Mouse (Mus musculus) neural tube, embryonic 14.5 days (tissue): ENCODE measurements at regions not wholly inside any gene's neighbourhood (a gene's known extent, or its start where the extent isn't known, plus 50 kb on each side); places are given as distances from the start of the nearest gene placed in this dataset.

Source experiments
- ATAC-seq: fragments of 200-750 bp; cut with Nextera tagmentation; 2 replicates; pipeline ENCODE4 v1.8.0; 2017; ENCODE audit warnings: low read depth, mild to moderate bottlenecking, moderate TSS enrichment, moderate library complexity
- H3K27ac ChIP-seq: fragments of 300-500 bp; sonication (generic); 2 replicates; pipeline ENCODE4 v1.5.1; 2014; ENCODE audit warnings: low read depth, mild to moderate bottlenecking, control low read depth, low read length, moderate library complexity, mixed read lengths
- H3K27me3 ChIP-seq: fragments of 300-500 bp; sonication (generic); 2 replicates; pipeline ENCODE4 v1.6.1; 2014; ENCODE audit warnings: low read length; ENCODE audit not compliant: control insufficient read depth, insufficient read depth
- H3K36me3 ChIP-seq: fragments of 300-500 bp; sonication (generic); 2 replicates; pipeline ENCODE4 v1.6.1; 2014; ENCODE audit warnings: low read length, mixed read lengths; ENCODE audit not compliant: control insufficient read depth, insufficient read depth
- H3K4me1 ChIP-seq: fragments of 300-500 bp; sonication (generic); 2 replicates; pipeline ENCODE4 v1.6.1; 2014; ENCODE audit warnings: low read length; ENCODE audit not compliant: control insufficient read depth, insufficient read depth
- H3K4me2 ChIP-seq: fragments of 300-500 bp; sonication (generic); 2 replicates; pipeline ENCODE4 v1.6.1; 2014; ENCODE audit warnings: mild to moderate bottlenecking, low read depth, low read length, control low read depth
- H3K4me3 ChIP-seq: fragments of 300-500 bp; sonication (generic); 2 replicates; pipeline ENCODE4 v1.5.1; 2014; ENCODE audit warnings: low read depth, low read length, control low read depth, mixed read lengths
- H3K9ac ChIP-seq: fragments of 300-500 bp; sonication (generic); replicated peaks from 2 replicates; pipeline ENCODE4 v1.6.1; 2014; ENCODE audit warnings: low read depth, mild to moderate bottlenecking, control low read depth, low read length, mixed read lengths
- H3K9me3 ChIP-seq: fragments of 300-500 bp; sonication (generic); 2 replicates; pipeline ENCODE4 v1.6.1; 2016; ENCODE audit warnings: low read length; ENCODE audit not compliant: control insufficient read depth
- WGBS: fragments of 180-500 bp; shearing (Covaris S2); extraction: QIAGEN DNeasy Blood & Tissue Kit; methylation state at CpG from one replicate; pipeline ENCODE4 v1.1.7; 2014; 5-methylcytosine and 5-hydroxymethylcytosine counted together

DNA sequence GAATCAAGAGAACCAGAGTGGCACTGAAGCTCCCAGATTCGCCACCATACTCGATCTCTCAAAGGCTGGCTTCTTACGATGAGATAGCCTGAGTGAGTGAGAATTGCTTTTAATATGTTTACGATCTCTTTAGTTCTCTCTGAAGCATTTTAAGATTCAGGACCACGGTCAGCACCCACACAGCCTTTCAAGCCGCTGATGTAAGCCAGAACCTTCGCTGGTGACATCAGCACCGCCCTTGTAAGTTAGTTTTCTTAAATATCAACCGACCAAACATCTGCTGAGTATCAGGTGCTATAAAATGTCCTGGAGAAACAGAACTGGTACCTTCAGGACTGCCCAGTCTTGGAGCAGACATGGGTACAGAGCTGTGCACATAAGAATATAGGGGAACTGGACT lies 141.6 kb downstream of the Dmrta2 start:
- no peaks in the 10 kb centered on the region for H3K9me3 ChIP-seq
- no peak for ATAC-seq
- H3K36me3 ChIP-seq, result no peaks in the 10 kb centered on the region
- H3K4me3 ChIP-seq, result no peak overlapping the region
- peak overlapping the region; percentile 88 for H3K27ac ChIP-seq
- H3K4me1 ChIP-seq, result peaks cover 12% of the 10 kb centered on the region; the same call in 1 of the 2 replicates
- WGBS, result 30% methylated on average over 9 of the region's 9 CpGs
- H3K9ac ChIP-seq, result no peak overlapping the region
- H3K27me3 ChIP-seq, result no peaks in the 10 kb centered on the region
- H3K4me2 ChIP-seq, result no peak overlapping the region

DNA sequence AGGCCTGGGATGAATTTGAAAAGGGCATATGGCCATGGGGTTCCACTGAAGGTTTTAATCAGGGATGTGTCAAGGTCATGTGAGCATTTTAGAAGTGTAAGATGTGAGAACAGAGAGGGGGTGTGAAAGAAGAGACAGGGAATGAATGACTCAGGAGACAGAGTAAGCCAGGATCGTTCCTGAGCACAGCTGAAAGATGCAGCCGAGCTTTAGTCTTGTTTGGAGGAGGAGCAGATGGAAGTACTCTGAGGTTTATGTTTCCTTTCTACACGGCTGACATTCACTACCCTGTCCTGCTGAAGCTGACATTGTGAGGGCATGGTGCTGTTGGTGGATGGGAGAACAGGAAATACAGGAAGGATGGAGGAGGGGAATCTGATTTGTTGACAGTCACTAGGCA lies 142.0 kb downstream of the Dmrta2 start:
- H3K27ac ChIP-seq, result peak overlapping the region; percentile 88
- peaks cover 12% of the 10 kb centered on the region; the same call in 1 of the 2 replicates for H3K4me1 ChIP-seq
- H3K27me3 ChIP-seq, result no peaks in the 10 kb centered on the region
- ATAC-seq, result peak; percentile 28; the same call in 1 of the 2 replicates
- H3K36me3 ChIP-seq, result no peaks in the 10 kb centered on the region
- H3K9ac ChIP-seq, result no peak overlapping the region
- H3K4me3 ChIP-seq, result no peak overlapping the region
- H3K4me2 ChIP-seq, result no peak overlapping the region
- H3K9me3 ChIP-seq, result no peaks in the 10 kb centered on the region
- WGBS, result 19% methylated on average over 3 of the region's 3 CpGs

DNA sequence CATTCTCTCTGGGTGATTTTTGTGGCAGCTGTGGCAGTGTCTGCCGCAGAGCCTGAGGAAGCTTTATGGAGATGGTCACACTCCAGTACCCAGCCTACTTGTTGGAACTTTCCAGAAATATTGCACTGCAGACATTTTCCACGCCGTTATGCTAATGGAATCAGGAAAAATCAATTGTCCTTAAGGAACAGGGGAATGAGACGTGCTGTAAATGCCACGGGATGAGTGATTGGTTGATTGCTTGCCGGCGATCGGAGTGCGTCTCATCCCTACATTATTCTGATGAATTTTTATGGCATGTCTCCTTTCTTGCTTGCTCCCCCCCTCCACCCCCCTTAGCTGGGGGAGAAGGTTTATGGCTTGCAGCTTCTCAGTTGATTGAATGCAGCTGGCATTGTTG lies 142.9 kb downstream of the Dmrta2 start:
- 0 out of 2 replicates have a peak overlapping the region, but pooled peaks have one; percentile 11 for H3K4me2 ChIP-seq
- no peak overlapping the region; the same call in 1 of the 2 replicates for H3K9ac ChIP-seq
- no peak overlapping the region for H3K4me3 ChIP-seq
- no peaks in the 10 kb centered on the region for H3K9me3 ChIP-seq
- H3K4me1 ChIP-seq, result peaks cover 12% of the 10 kb centered on the region; the same call in 1 of the 2 replicates
- peak overlapping the region; percentile 88 for H3K27ac ChIP-seq
- 4% methylated on average over 9 of the region's 9 CpGs for WGBS
- ATAC-seq, result peak; percentile 89
- H3K27me3 ChIP-seq, result no peaks in the 10 kb centered on the region
- no peaks in the 10 kb centered on the region for H3K36me3 ChIP-seq

DNA sequence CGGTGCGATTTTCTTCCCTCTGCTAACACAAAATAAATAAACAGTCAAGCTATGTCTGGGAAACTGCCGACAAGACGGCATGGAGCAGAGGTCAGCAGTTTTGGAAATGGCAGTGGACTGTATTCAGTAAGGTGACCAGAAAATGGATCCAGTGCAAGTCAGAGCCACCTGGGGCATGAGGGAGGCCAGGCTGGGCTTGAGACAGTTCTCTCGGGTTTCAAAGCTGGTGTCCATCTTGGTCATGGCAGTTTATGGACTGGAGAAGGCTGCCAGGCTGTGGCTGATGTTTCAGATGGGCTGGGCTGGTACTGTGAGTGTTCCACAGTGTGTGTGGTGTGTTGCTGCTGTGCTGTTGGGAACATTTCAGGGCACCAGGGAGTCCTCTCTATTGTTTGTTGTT lies 143.6 kb downstream of the Dmrta2 start:
- H3K4me3 ChIP-seq, result no peak overlapping the region
- no peaks in the 10 kb centered on the region for H3K9me3 ChIP-seq
- no peaks in the 10 kb centered on the region for H3K36me3 ChIP-seq
- 0 out of 2 replicates have a peak, but pooled peaks have one; percentile 35 for ATAC-seq
- H3K9ac ChIP-seq, result no peak overlapping the region; the same call in 1 of the 2 replicates
- no peaks in the 10 kb centered on the region for H3K27me3 ChIP-seq
- no peak overlapping the region for H3K4me2 ChIP-seq
- peaks cover 12% of the 10 kb centered on the region; the same call in 1 of the 2 replicates for H3K4me1 ChIP-seq
- WGBS, result 13% methylated on average over 5 of the region's 5 CpGs
- H3K27ac ChIP-seq, result peak overlapping the region; percentile 88

DNA sequence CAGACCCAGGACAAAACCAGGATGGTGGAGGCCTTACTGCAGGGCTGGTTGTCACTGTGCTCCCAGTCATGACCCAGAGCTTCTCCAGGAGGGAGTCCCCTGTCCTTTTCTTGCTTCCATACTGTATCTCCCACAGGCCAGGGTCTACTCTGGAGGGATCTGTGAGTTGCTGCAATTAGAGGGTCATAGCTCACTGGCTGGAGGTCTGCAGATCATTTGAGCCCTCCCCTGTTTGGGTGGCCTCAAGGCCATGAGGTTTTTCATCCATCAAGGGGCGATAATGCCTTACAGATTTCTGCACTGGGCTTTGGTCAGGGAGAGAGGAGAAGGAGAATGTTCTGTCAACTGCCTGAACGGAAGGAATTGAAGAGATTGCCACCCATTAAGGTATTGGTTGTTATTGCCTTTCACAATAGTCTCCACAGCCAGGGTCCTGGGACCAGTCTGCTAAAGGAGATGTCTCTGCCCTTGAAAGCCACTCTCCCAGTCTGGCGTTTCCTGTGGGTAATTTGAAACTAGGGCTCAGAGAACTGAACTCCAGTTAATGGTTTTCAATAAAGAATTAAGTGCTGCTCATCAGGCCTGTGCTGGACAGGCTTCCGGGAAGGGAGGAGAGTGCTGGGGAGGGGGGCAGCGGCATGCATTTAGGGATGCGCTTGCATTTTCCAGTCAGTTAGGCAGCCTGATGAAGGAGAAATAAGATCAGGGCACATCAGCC lies 147.4 kb downstream of the Dmrta2 start:
- no peak overlapping the region for H3K4me3 ChIP-seq
- no peaks in the 10 kb centered on the region for H3K36me3 ChIP-seq
- H3K27ac ChIP-seq, result 0 out of 2 replicates have a peak overlapping the region, but pooled peaks have one; percentile 16
- no peaks in the 10 kb centered on the region for H3K27me3 ChIP-seq
- H3K9me3 ChIP-seq, result no peaks in the 10 kb centered on the region
- no peak overlapping the region for H3K9ac ChIP-seq
- H3K4me2 ChIP-seq, result no peak overlapping the region
- peaks cover 12% of the 10 kb centered on the region; the same call in 1 of the 2 replicates for H3K4me1 ChIP-seq
- no peak for ATAC-seq
- WGBS, result 14% methylated on average over 6 of the region's 6 CpGs

GRCm38 (mm10) chr4:110127941-110128520 lies 150.2 kb downstream of the Dmrta2 start:
- H3K4me3 ChIP-seq, result no peak overlapping the region
- no peaks in the 10 kb centered on the region for H3K27me3 ChIP-seq
- no peak overlapping the region for H3K9ac ChIP-seq
- no peak for ATAC-seq
- H3K36me3 ChIP-seq, result no peaks in the 10 kb centered on the region
- no peak overlapping the region for H3K27ac ChIP-seq
- H3K9me3 ChIP-seq, result no peaks in the 10 kb centered on the region
- no peak overlapping the region for H3K4me2 ChIP-seq
- WGBS, result 55% methylated on average over 3 of the region's 3 CpGs
- 0 out of 2 replicates have a peak, but pooled peaks cover 3% of the 10 kb centered on the region for H3K4me1 ChIP-seq

DNA sequence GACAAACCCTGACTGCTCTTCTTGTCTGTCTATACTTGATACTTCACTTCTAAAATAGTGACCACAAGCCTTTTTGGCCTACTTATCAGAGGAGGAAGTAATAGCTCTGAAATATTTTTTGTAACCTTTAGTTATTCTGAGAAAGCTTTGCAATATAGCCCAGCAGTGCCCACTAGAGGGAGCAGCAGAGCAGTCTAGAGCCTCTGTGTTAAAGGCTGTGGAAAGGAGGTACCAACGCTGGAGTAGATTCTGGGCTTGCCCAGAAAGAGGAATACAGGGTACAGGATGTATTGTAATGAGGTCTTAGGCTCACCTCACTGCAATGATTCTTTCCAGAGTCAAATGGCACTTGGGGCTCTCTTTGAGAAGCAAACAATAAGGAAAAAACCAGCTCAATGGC lies 151.1 kb downstream of the Dmrta2 start:
- H3K27me3 ChIP-seq, result no peaks in the 10 kb centered on the region
- no peak overlapping the region for H3K4me3 ChIP-seq
- peak; percentile 83 for ATAC-seq
- no peak overlapping the region for H3K9ac ChIP-seq
- H3K4me1 ChIP-seq, result 0 out of 2 replicates have a peak, but pooled peaks cover 3% of the 10 kb centered on the region
- no peak overlapping the region for H3K4me2 ChIP-seq
- peak overlapping the region; percentile 46; the same call in 1 of the 2 replicates for H3K27ac ChIP-seq
- H3K9me3 ChIP-seq, result no peaks in the 10 kb centered on the region
- 7% methylated on average over 1 of the region's 1 CpGs for WGBS
- no peaks in the 10 kb centered on the region for H3K36me3 ChIP-seq

GRCm38 (mm10) chr4:110129518-110129917 lies 151.7 kb downstream of the Dmrta2 start:
- Histone ChIP-seq H3K4me1 (0 out of 2 replicates have a peak, but pooled peaks cover 3% of the 10 kb centered on the region), H3K36me3 (no peaks in the 10 kb centered on the region), H3K9me3 (no peaks in the 10 kb centered on the region), H3K27ac (peak overlapping the region; percentile 46; the same call in 1 of the 2 replicates), H3K27me3 (no peaks in the 10 kb centered on the region), H3K4me2 (no peak overlapping the region), H3K9ac (no peak overlapping the region), H3K4me3 (no peak overlapping the region)
- 25% methylated on average over 3 of the region's 3 CpGs for WGBS
- ATAC-seq, result peak; percentile 77

DNA sequence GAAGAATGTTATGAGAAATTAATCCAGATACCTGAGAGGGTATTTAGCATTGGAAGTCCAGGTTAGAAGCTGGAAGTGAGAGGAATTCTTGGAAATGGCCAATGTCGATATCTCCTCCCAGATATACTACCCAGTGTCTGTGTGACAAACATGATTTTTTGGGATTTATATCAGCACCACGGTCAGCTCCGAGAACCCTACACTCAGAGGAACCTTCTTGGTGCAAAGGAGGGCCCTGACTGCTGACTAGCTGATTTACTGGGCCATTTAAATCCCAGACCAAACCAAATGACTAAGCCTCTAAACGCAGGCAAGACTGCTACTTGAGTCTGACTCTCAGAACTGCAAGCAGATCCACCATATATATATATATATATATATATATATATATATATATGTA lies 154.2 kb downstream of the Dmrta2 start:
- H3K9ac ChIP-seq, result no peak overlapping the region
- no peaks in the 10 kb centered on the region for H3K9me3 ChIP-seq
- no peaks in the 10 kb centered on the region for H3K36me3 ChIP-seq
- 57% methylated on average over 4 of the region's 4 CpGs for WGBS
- no peak overlapping the region for H3K4me3 ChIP-seq
- ATAC-seq, result no peak
- no peak overlapping the region for H3K27ac ChIP-seq
- H3K4me2 ChIP-seq, result no peak overlapping the region
- no peaks in the 10 kb centered on the region for H3K27me3 ChIP-seq
- peaks cover 7% of the 10 kb centered on the region; the same call in 1 of the 2 replicates for H3K4me1 ChIP-seq
